Mouse (Mus musculus): ENCODE results near the gene Epn1. TPM values are rescaled to one million over a fixed set of nuclear protein-coding genes. Genes with fewer than 3 reads are reported as not detected.

Epn1 gene
- total and polyA plus RNA-seq, 3 experiments, result 75.5 to 147 TPM; not detected in 1

GRCm38 (mm10) chr7:5083325-5084105 lies 3.5 kb downstream of the Epn1 start:
- no peak overlapping the region for H3K4me3 ChIP-seq (ENCODE audit: control insufficient read depth in 1 of 2, insufficient read depth in 1 of 2, low read depth in 2 of 2, low read length in 2 of 2)
- no peaks in the 10 kb centered on the region for H3K27me3 ChIP-seq (ENCODE audit: control insufficient read depth in 1 of 2, insufficient read depth in 2 of 2, low read length in 2 of 2)
- TF ChIP-seq POLR2AphosphoS5 (IDR thresholded peaks at IDR 0.05; ENCODE audit: borderline replicate concordance, low read depth, low read length) (no peak), SIN3A (IDR thresholded peaks at IDR 0.05; ENCODE audit: low read length) (no peak), MYB (IDR thresholded peaks at IDR 0.05; ENCODE audit: low read depth, low read length) (no peak), MEF2A (IDR thresholded peaks at IDR 0.05; ENCODE audit: extremely low read depth, insufficient replicate concordance, low read depth, low read length, poor library complexity, severe bottlenecking) (no peak), NRF1 (IDR thresholded peaks at IDR 0.05; ENCODE audit: insufficient read depth, low read depth, low read length, poor library complexity, severe bottlenecking) (no peak), ZC3H11A (IDR thresholded peaks at IDR 0.05; ENCODE audit: low read depth, low read length) (no peak), TCF12 (IDR thresholded peaks at IDR 0.05; ENCODE audit: low read depth, low read length) (no peak), RAD21 (IDR thresholded peaks at IDR 0.05; ENCODE audit: low read depth, low read length) (no peak), NELFE (IDR thresholded peaks at IDR 0.05; ENCODE audit: low read depth, low read length) (no peak), USF1 (IDR thresholded peaks at IDR 0.05; ENCODE audit: low read depth, low read length) (no peak), SMC3 (IDR thresholded peaks at IDR 0.05; ENCODE audit: low read depth, low read length) (no peak), MAZ (IDR thresholded peaks at IDR 0.05; ENCODE audit: low read depth, low read length) (no peak), HCFC1 (IDR thresholded peaks at IDR 0.05; ENCODE audit: low read depth, low read length) (no peak)
- H3K79me2 ChIP-seq (ENCODE audit: control insufficient read depth, insufficient read depth, low read length, poor library complexity), result peaks cover 57% of the 10 kb centered on the region
- H3K27ac ChIP-seq (ENCODE audit: control insufficient read depth, low read depth, low read length), result no peak overlapping the region
- no peak overlapping the region for H3K9ac ChIP-seq (ENCODE audit: control insufficient read depth, low read depth, low read length, poor library complexity, severe bottlenecking)
- DNase-seq (ENCODE audit: low read depth, low spot score), result peak; percentile 39
- no peaks in the 10 kb centered on the region for H3K9me3 ChIP-seq (replicated peaks; ENCODE audit: insufficient read depth, low read length)
- H3K4me1 ChIP-seq (ENCODE audit: control insufficient read depth in 1 of 2, insufficient read depth in 2 of 2, low read length in 2 of 2), result peaks cover 8 to 34% of the 10 kb centered on the region in 2 experiments
- peaks cover 9 to 38% of the 10 kb centered on the region in 2 experiments for H3K36me3 ChIP-seq (ENCODE audit: control insufficient read depth in 1 of 2, insufficient read depth in 2 of 2, low read length in 2 of 2)

GRCm38 (mm10) chr7:5085512-5085911 lies 5.5 kb downstream of the Epn1 start:
- TF ChIP-seq CHD1 (IDR thresholded peaks at IDR 0.05; ENCODE audit: low read depth, low read length) (no peak), EP300 (IDR thresholded peaks at IDR 0.05; ENCODE audit: low read depth in 1 of 2, low read length in 2 of 2) (peak; percentile 42 to 49; a peak in 3 of 4 replicates), TAL1 (IDR thresholded peaks at IDR 0.05; ENCODE audit: low read length) (peak; percentile 52), MYC (IDR thresholded peaks at IDR 0.05; ENCODE audit: low read depth, low read length) (no peak), SMC3 (IDR thresholded peaks at IDR 0.05; ENCODE audit: low read depth, low read length) (no peak), POLR2AphosphoS5 (IDR thresholded peaks at IDR 0.05; ENCODE audit: borderline replicate concordance, low read depth, low read length) (no peak), GATA1 (IDR thresholded peaks at IDR 0.05; ENCODE audit: low read depth, low read length) (peak; percentile 68)
- peaks cover 19 to 38% of the 10 kb centered on the region in 2 experiments for H3K36me3 ChIP-seq (ENCODE audit: control insufficient read depth in 1 of 2, insufficient read depth in 2 of 2, low read length in 2 of 2)
- no peaks in the 10 kb centered on the region for H3K9me3 ChIP-seq (replicated peaks; ENCODE audit: insufficient read depth, low read length)
- H3K79me2 ChIP-seq (ENCODE audit: control insufficient read depth, insufficient read depth, low read length, poor library complexity), result peaks cover 60% of the 10 kb centered on the region
- peak; percentile 53 for DNase-seq (ENCODE audit: low read depth, low spot score)
- H3K27ac ChIP-seq (ENCODE audit: control insufficient read depth, low read depth, low read length), result no peak overlapping the region
- no peak overlapping the region for H3K4me3 ChIP-seq (ENCODE audit: control insufficient read depth in 1 of 2, insufficient read depth in 1 of 2, low read depth in 2 of 2, low read length in 2 of 2)
- no peak overlapping the region for H3K9ac ChIP-seq (ENCODE audit: control insufficient read depth, low read depth, low read length, poor library complexity, severe bottlenecking)
- no peaks in the 10 kb centered on the region for H3K27me3 ChIP-seq (ENCODE audit: control insufficient read depth in 1 of 2, insufficient read depth in 2 of 2, low read length in 2 of 2)
- H3K4me1 ChIP-seq (ENCODE audit: control insufficient read depth in 1 of 2, insufficient read depth in 2 of 2, low read length in 2 of 2), result peaks cover 8 to 34% of the 10 kb centered on the region in 2 experiments

Measured in MEL (cell line).